Mouse (Mus musculus) c-Kit-positive CD71-positive TER-119-positive erythroid progenitor cells, embryonic 14.5 days (primary cell): ENCODE data around the gene Sars2.

ENCODE experiments used
- DNase-seq: peaks from one replicate; pipeline ENCODE4 v3.0.0-alpha.2; 2013; ENCODE audit warnings: low spot score

Sars2 gene

GRCm38 (mm10) chr7:28780067-28780658, 38.4 kb downstream of the Sars2 start:
- DNase-seq: peak; percentile 93

DNA sequence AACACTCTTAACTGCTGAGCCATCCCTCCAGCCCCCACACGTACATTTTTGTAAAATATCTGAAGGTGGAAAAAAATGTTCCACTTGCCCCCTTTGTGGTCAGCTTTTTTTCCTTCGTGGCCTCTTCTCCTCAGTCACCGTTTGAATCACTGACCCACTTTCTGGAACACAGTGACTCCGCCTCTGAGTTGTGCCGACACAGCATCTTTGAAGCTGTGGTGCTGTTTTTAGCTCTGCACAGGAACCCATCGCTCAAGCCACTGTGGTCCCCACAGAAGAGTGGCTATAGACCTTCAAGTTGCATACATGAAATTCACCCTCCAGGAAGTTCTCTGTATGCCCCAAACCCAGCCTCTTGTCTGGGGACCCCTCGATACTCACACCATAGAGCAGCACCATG, 39.1 kb downstream of the Sars2 start:
- DNase-seq: no peak

DNA sequence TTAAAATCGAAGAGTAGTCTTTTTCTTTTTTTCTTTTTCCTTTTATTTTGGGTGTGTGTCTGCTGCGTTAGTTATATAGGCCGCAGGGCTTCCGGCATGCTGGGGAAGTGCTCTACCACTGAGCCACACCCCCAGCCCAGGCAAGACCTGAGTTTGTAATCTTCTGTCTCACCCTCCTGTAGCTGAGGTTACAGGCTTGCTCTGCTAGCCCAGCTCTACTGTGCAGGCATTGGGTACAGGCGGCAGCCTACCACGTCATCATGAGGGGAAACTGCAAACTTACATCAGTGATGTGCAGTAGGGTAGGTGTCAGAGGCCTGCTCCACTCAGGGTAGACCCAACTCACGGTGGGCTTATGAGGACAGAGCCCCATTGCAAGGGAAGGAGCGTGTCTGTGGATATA, 39.5 kb downstream of the Sars2 start:
- no peak for DNase-seq

DNA sequence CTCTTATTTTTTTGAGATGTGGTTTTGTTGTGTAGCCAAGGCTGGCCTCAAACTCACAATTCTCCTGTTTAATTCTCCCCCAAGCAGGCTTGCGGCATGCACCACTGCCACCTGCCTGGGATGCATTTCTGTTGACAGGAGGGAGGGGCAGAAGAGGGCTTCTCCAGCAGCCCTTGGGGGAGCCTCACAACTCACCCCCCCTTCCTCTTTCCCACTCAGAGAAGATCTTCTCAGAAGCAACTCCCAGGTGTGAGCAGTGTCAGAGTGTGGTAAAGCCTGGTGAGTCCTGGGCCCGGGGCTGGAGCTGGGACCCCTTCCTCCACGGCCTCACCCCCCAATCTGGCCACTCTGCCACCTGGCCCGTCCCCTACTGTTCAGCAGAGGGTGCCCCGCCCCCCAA, 43.4 kb downstream of the Sars2 start:
- DNase-seq: no peak

GRCm38 (mm10) chr7:28787884-28788283, 46.1 kb downstream of the Sars2 start:
- no peak for DNase-seq

DNA sequence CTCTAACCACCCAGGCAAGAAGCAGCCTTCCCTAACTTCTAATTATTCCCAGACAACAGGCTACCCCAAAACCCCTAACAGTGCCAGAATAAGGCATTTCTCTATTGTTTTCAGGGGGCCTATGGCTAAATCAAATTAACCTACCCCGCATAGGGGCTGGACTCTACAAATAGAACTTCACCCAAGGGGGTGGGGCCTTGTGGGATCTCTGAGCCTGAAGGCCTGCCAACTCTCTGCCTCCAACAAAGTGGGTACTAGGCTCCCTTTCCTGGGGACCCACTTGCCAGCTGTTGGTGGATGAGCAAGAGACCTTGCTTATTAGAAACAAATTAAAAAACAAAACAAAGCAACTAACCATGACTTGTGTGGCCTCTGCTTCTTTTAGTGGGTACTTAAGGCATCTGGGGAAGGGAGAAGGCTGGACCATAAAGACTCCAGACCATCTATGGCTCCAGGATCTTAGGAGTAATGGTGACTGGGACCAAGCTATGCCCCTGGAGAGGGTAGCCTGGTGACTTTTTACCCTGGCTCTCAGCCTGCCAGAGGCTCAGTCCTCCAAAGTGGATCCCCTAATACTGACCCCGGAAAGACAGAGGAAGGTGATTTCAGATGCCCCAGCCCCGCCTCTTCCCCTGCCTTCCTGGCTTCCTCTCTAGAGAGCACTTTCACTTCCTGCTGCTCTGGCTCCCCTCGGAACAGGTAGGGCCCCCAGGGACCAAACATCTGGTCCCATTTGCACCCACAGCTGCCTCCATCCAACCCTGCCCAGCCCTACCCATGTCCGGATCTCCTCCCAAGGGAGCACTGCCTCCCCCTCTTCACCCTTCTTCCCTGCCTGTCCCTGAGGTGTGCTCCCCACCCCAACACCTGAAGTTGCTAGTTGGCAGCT, 46.8 kb downstream of the Sars2 start, which contains the start of gene Rinl:
Gene Rinl (plus strand): TSS at position 663 of the 889 bp plus-strand sequence.
- no peak for DNase-seq

GRCm38 (mm10) chr7:28789235-28789634, 47.4 kb downstream of the Sars2 start:
- DNase-seq: no peak

- DNase-seq: no peak
These were observed 48.4 kb downstream of the Sars2 start for GRCm38 (mm10) chr7:28790066-28790806.

- no peak for DNase-seq
These were observed 49.9 kb downstream of the Sars2 start for GRCm38 (mm10) chr7:28791706-28792105.

DNA sequence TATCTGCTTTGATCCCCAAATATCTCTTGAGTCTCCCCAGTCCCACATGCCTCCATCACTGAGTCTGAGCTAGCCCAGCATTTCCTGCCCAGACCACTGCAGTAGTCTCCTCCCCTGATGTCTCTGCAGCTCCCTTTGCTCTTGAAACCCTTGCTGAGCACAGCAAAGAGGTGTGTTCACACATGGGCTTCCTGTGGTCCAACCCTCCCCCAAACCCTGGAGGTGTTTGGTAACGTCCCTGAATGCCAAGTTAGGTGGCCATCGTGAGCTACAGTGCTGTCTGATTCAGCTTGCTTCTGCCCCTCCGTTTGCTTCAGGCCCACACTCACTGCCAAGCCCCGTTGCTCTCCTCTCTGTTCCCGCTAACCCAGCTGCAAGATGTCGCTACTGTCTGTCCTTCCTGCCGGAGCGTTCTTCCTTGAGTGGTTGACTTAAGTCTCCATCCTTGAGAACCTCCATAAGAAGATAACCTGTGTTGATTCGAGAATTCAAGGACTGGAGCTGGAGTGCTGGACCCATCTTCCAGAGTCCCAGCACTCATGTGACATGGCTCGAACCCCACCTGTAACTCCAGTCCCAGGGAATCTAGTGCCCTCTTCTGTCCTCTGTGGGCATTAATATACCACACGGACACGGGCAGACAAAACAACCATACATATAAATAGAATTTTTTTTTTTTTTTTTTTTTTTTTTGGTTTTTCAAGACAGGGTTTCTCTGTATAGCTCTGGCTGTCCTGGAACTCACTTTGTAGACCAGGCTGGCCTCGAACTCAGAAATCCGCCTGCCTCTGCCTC, 50.8 kb downstream of the Sars2 start:
- no peak for DNase-seq

GRCm38 (mm10) chr7:28793834-28794233, 52.0 kb downstream of the Sars2 start:
- no peak for DNase-seq

DNA sequence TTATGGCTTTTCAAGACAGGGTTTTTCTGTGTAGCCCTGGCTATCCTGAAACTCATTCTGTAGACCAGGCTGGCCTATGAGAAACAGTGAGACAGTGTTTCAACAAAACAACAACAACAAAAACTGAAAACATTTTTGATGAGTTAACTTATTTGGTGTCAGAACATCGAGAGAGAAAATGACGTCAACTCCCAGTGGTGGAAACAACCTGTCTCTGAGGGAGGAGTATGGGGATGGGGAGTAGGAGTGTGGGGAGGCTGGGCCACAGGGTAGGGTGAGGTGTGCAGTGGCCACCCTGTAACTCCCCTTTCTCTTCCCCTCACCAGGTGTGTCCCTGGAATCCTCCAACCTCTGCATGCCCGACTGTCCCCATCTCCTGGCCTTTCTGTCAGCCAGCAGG, 52.7 kb downstream of the Sars2 start:
- no peak for DNase-seq

GRCm38 (mm10) chr7:28795832-28796231, 54.0 kb downstream of the Sars2 start:
- DNase-seq: no peak

DNA sequence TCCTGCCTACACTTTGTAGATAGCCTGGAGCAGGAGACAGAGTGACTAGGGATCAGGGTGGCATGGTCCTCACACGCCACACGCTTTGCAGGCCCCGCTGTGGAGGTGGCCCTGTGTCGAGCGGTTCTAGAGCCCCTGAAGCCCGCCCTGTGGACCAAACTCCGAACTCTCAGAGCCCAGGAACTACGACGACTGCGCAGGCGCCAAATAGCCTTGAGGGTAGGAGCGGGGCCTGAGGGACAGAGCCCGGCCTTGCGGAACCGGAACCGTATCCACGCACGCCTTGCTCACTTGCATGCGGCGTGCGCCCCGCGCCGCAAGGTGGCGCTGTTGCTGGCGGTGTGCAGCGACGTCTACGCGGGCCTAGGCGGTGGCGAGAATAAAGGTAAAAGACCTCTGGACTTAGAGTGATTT, 54.8 kb downstream of the Sars2 start:
- peak; percentile 72 for DNase-seq

- DNase-seq: no peak
These were observed 58.2 kb downstream of the Sars2 start for GRCm38 (mm10) chr7:28799994-28800393.

DNA sequence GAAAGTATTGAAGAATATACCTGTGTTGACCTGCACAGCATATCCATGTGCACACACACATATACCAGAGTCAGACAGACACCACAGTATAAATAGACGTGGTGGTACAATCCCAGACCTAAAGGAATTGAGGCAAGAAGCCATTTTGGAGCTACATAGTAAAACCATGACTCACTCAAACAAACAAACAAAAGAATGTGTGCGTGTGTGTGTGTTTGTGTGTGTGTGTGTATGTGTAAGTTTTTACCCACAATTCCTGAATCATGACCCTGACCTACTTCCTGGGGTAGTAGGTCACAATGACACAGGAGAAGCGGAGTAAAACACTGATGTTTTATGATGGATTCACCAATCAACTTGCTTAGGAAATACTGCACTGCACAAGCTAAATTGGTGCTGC, 59.7 kb downstream of the Sars2 start:
- no peak for DNase-seq

- DNase-seq: no peak
These were observed 60.3 kb downstream of the Sars2 start for GRCm38 (mm10) chr7:28801901-28802670.

GRCm38 (mm10) chr7:28802846-28803588, 61.2 kb downstream of the Sars2 start:
- DNase-seq: no peak
